Mouse (Mus musculus) heart, adult 18-20 months (tissue): ENCODE measurements around the gene Cldn11. TPM values are rescaled to one million over a fixed set of nuclear protein-coding genes. Genes with fewer than 3 reads are reported as not detected.

ENCODE experiments used
- DNase-seq, 2 experiments: peaks; one replicate each; pipeline ENCODE4 v3.0.0; 2021 to 2022; ENCODE audit warnings: mixed read lengths in 1 of 2
- total RNA-seq, 2 experiments: library from RNA; stranded (reverse); gene quantifications; 2 replicates each; pipeline ENCODE4 v1.2.3; 2021

Cldn11 gene
- total RNA-seq, 2 experiments from 2014 or later = 0.32 to 1.3 TPM

- no peak for DNase-seq
These were observed 11.6 kb downstream of the Cldn11 start for GRCm38 (mm10) chr3:31161336-31161735.

GRCm38 (mm10) chr3:31162860-31163259, 13.1 kb downstream of the Cldn11 start:
- no peak for DNase-seq

DNA sequence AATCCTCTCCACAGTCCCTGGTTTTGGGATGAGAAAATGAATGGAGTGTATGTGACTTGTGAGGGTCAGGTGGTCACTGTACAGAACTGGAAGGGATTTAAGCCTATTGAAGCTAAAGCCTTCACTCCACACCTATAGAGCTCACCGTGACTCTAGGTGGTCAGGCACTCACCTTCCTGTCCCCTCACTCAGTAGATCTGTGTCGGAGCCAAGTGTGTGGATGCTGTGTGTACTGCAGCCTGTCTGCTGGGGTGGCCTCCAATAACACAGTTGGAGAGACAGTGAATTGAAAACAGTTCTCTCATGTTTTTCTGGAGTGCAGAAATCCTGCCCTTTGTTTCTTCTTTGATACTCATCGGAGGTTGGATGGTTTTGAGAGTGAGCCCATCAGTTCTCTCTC, 16.1 kb downstream of the Cldn11 start:
- no peak for DNase-seq

DNA sequence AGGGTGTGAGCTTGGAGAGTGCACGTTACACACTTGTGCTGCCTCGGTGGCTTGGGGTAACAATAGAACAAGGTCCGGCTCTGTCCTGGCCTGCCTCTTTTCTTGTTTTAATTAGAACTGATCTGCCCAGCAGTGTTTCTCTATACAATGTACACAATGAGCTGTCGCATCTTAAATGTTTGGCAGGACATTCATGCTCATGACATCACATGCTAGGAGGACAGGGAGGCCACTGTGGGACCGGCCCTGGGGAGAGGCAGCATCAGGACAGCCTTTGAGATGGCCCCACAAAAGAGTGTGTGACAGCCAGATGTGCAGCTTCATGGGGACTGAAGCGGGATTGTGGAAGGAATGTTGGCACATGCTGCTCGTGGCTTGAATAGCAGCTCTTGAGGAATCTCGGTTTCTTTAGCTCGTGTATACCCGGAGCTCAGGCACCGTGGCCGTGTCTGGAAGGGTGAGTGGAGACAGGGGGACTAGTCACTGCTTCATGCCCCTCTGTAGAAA, 16.7 kb downstream of the Cldn11 start:
- DNase-seq = no peak

DNA sequence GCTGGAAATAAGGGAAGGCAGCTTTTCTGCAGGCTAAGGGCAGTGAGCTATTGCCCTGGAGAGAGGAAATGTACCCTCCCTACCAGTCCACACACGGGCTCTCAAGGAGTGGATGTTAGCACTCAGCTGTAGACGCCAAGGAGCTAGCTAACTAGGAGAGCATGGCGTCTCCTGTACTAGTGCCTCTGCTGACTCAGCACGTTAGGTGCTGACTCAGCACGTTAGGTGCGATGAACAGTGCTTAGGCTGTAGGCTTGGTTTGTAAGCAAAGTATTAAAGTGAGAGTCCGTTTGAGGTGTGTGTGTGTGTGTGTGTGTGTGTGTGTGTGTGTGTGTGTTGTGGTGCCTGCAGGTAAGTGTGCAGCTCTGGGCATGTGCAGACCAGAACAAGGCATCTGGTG, 40.6 kb downstream of the Cldn11 start:
- no peak for DNase-seq

GRCm38 (mm10) chr3:31191402-31191801, 41.7 kb downstream of the Cldn11 start:
- DNase-seq = no peak

- no peak for DNase-seq
These were observed 49.6 kb downstream of the Cldn11 start for GRCm38 (mm10) chr3:31199162-31199877.

DNA sequence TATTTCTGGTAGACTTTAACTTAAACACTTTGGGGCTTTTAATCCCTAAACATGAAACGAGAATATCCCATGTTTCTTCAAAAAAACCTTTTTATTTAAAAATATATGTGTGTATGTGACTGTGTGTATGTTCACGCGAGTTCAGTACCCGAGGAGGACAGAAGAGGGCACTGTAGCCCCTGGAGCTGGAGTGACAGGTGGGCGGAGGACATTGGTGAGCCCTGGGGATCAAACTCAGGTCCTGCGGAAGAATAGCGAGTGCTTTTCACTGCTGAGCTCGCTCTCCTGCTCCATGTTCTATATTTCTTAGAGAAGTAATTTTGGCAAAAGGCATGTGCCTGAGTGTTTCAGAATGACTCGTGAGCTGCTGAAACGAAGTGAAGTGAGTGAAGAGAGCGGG, 54.2 kb downstream of the Cldn11 start:
- DNase-seq = no peak

DNA sequence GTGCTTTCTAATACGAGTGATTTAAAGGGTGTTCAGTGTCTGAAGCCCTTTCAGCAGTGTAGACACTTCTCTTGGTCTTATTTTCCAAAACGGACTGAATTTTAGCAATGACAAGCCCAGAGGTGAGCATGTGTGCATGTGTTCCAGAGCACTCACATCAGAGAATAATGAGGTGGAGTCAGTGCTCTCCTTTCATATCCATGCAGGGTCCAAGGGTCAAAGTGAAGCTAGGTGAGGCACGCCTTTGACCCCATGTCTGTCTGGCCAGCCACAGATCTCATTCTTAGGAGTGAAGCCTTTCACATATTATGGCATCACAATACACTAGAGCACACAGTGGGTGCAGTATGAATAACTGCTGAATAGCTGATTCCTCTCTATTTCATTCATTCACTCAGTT, 55.4 kb downstream of the Cldn11 start:
- DNase-seq = no peak

GRCm38 (mm10) chr3:31208046-31208445, 58.3 kb downstream of the Cldn11 start:
- DNase-seq = no peak

DNA sequence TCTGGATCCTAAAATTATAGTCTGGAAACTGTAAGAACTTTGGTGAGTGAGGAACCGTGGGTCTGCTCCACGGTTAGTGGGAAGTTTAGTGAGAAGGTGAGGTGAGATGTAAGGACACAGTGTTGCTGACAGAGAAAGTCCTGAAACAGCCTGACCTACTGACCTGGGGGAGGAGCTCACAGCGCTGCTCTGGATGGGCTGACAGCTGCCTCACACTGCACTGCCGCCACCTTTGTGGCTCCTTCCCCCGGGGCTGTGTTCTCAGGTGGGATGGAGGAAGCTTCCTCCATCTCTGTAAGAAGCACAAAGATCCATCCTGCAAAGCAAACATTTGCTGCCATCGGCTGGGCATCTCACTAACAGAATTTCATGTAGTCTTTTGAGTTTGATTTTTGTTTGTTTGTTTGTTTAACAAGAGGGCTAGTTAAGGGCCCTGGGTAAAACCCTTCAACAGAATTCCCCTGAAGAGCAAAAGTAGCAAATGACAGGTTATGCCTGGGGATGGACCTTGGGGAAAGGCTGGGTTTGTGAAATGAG, 58.8 kb downstream of the Cldn11 start:
- DNase-seq = no peak

DNA sequence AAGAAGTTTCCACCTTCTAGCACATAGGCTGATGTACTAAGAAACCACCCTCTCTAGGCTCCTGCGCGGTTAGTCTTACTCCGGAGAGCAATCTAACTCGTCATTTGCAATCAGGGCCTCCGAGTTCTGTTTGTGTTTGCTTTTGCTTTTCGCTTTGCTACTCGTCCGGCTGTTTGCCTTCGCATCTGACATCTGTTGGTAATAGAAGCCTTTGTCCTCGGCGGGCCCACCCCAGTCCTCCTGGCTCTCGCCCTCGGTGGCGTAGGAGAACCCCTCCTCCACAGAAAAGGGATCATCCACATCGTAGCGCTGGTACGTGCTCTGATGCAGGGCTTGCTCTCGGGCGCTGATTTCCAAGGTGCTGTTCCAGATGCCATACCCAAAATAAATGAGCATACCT, 59.3 kb downstream of the Cldn11 start:
- DNase-seq = no peak

DNA sequence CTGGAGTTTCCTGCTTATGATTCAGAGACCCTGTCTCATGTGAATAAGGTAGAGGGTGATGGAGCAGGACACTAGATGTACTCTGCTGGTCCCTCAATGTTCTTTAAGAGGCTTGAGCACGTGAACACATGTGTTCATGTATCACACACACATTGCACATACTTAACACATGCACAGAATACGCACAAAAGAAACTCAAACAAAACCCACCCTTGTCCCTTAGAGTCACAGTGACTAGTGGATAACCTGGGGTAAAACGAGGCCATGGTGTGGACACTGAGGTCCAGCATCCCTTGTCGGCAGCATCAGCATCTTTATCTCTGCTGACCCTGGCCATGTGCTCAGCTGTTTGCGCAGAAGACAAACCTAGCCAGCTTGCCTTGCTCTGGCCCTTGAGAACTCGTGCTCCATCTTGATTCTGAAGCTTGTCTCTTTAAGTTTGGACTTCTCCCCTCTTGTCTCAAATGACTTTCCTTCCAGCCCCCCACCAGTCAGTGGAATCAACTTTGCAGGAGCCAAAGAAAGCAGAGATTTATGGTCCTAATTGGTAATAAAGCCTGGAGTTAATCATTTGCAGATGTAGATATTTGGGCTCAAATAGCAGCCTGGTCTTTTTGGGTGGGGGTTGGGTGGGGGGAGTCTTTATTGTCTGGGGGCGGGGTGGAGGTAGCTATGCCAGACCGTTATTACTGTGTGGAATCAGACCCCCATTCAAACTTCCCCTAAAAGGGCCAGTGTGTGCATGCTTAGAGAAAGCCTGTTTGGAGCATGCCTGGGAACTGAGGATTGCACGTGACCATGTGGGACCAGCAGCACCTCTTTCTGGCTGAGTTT, 62.7 kb downstream of the Cldn11 start:
- DNase-seq = no peak

DNA sequence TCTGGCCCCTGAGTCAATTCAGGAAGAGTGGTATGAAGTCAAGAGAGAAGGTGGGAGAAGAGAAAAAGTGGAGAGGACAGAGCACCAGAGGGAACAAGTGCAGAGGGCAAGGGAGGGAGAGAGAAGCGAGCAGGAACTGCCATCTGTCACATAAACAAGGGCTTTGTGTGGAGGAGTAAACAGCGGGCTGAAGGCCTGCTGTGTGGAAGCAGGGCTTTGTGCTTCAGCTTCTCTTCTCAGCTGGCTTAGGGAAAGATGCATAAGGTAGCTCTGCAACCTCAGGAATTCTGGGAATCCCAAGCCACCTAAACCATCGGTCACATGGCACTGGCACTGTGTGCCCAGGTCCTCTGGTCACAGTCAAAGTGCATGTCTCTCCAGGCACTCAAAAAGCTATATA, 64.1 kb downstream of the Cldn11 start:
- no peak for DNase-seq

Other genes starting within 250 kb of the Cldn11 start
- 10 to 100 TPM; 14.2 to 16.8 TPM for gene Phc3, start 180.5 kb upstream of the Cldn11 start, total RNA-seq
- 10 to 100 TPM; 12.6 to 13.0 TPM for gene Prkci, start 154.2 kb upstream of the Cldn11 start, total RNA-seq
- 10 to 100 TPM; 13.6 to 14.0 TPM for gene Skil, start 54.9 kb upstream of the Cldn11 start, total RNA-seq
- not detected for gene Slc7a14, start 160.5 kb downstream of the Cldn11 start, total RNA-seq